Mouse (Mus musculus) liver, postnatal 0 days (tissue): ENCODE results near the gene Krt23. TPM values are rescaled to one million over a fixed set of nuclear protein-coding genes. Genes with fewer than 3 reads are reported as not detected.

Experiments
- ATAC-seq: fragments of 200-750 bp; cut with Nextera tagmentation; 2 replicates; pipeline ENCODE4 v1.8.0; 2017; ENCODE audit warnings: mild to moderate bottlenecking, moderate library complexity
- DNase-seq: peaks from one replicate; pipeline ENCODE4 v3.0.0-alpha.2; 2016
- H3K27ac ChIP-seq: fragments of 300-500 bp; sonication (generic); 2 replicates; pipeline ENCODE4 v1.5.1; 2014; ENCODE audit warnings: antibody characterized with exemption, moderate library complexity, mild to moderate bottlenecking, low read depth
- H3K27me3 ChIP-seq: fragments of 300-500 bp; sonication (generic); 2 replicates; pipeline ENCODE4 v1.6.1; 2014; ENCODE audit warnings: low read length, control low read depth, mixed read lengths; ENCODE audit not compliant: insufficient read depth
- H3K36me3 ChIP-seq: fragments of 300-500 bp; sonication (generic); replicated peaks from 2 replicates; pipeline ENCODE4 v1.6.1; 2014; ENCODE audit warnings: mild to moderate bottlenecking, control low read depth, low read length, moderate library complexity, mixed read lengths; ENCODE audit not compliant: insufficient read depth
- H3K4me1 ChIP-seq: fragments of 300-500 bp; sonication (generic); 2 replicates; pipeline ENCODE4 v1.6.1; 2014; ENCODE audit warnings: antibody characterized with exemption, mild to moderate bottlenecking, control low read depth; ENCODE audit not compliant: insufficient read depth
- H3K4me2 ChIP-seq: fragments of 300-500 bp; sonication (generic); 2 replicates; pipeline ENCODE4 v1.6.1; 2014; ENCODE audit warnings: low read depth, mild to moderate bottlenecking, low read length, moderate library complexity, mixed read lengths
- H3K4me3 ChIP-seq: fragments of 300-500 bp; sonication (generic); 2 replicates; pipeline ENCODE4 v1.5.1; 2014; ENCODE audit warnings: low read depth, low read length
- H3K9ac ChIP-seq: fragments of 300-500 bp; sonication (generic); replicated peaks from 2 replicates; pipeline ENCODE4 v1.6.1; 2014; ENCODE audit warnings: mild to moderate bottlenecking, moderate library complexity
- H3K9me3 ChIP-seq: fragments of 300-500 bp; sonication (generic); 2 replicates; pipeline ENCODE4 v1.6.1; 2016; ENCODE audit warnings: mild to moderate bottlenecking, control low read depth, low read length, mixed read lengths
- CTCF ChIP-seq: sonication (generic); IDR thresholded peaks from 2 replicates; pipeline ENCODE4 v1.5.1; 2016; ENCODE audit warnings: antibody characterized with exemption, low read depth
- EP300 ChIP-seq: IDR thresholded peaks from 2 replicates; pipeline ENCODE4 v1.6.1; 2016; ENCODE audit warnings: antibody characterized with exemption, low read depth, mild to moderate bottlenecking
- WGBS: fragments of 180-500 bp; shearing (Covaris S2); extraction: QIAGEN DNeasy Blood & Tissue Kit; methylation state at CpG from one replicate; pipeline ENCODE4 v1.1.7; 2014; ENCODE audit not compliant: insufficient replicate concordance; 5-methylcytosine and 5-hydroxymethylcytosine counted together
- polyA plus RNA-seq: library from polyadenylated mRNA; unstranded; fragments of >200 nt; fragmentation: Nextera tagmentation; extraction: Ambion mirVana; gene quantifications from 2 replicates; pipeline ENCODE4 v1.2.1, GENCODE M21; 2015

Gene Krt23
- polyA plus RNA-seq, 1 experiment from 2014 or later = 15.7 TPM

DNA sequence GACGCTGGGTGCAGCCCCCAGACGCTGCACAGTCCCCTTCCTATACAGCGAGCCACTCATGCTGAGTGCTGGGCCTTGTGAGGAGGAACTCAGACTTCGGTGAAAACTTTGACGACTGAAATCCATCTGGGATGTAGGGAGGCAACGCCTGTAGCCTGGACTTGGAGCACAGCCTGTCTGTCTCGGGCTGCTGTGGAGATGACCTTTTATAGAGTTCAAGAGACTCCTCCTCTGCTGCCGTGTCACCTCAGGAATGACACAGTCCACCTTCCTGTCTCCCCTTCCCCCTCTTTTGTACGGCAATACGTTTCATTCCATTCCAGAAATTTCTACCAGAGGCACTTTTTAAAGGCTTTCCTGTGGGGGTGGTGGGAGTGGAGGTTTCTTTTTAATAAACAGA lies 55.0 kb downstream of the Krt23 start, which contains the start of gene Krt20:
TSS of gene Krt20 (minus strand) at position 179 of the 400 bp plus-strand sequence.
- Histone ChIP-seq H3K4me3 (peak within 1 kb of the TSS; percentile 42), H3K9me3 (no peaks in the 10 kb centered on the region), H3K36me3 (no peaks in the 10 kb centered on the region), H3K4me1 (peaks cover 3% of the 10 kb centered on the region; the same call in 1 of the 2 replicates), H3K9ac (peak within 1 kb of the TSS; percentile 54), H3K4me2 (peak within 1 kb of the TSS; percentile 65), H3K27ac (peak within 1 kb of the TSS; percentile 44; the same call in 1 of the 2 replicates), H3K27me3 (no peaks in the 10 kb centered on the region)
- no peak for TF ChIP-seq CTCF
- TF ChIP-seq EP300 = no peak
- 42% methylated on average over 10 of the region's 10 CpGs for WGBS
- DNase-seq = peak; percentile 31
- ATAC-seq = peak; percentile 76; the same call in 1 of the 2 replicates

DNA sequence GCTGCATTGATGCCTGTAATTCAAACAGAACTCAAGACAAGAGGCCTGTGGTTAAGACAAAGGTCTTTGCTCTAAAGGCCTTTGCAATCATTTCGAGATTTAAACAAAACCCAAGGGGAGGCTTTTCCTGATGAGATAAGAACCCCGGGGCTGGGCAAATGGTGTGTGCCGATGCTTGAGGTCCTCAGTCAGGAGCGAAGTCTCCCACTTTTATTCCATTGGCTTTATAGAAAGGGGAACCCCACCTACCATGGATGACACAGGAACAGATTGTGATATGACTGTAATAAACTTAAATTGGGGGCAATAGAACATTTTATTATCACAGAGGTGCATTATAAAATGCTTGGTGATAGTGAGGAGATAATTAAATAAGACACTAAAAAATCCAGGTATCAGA lies 56.3 kb downstream of the Krt23 start:
- Histone ChIP-seq H3K27me3 (no peaks in the 10 kb centered on the region), H3K27ac (no peak overlapping the region), H3K9ac (no peak overlapping the region), H3K4me1 (peaks cover 3% of the 10 kb centered on the region; the same call in 1 of the 2 replicates), H3K36me3 (no peaks in the 10 kb centered on the region), H3K9me3 (no peaks in the 10 kb centered on the region), H3K4me2 (peak overlapping the region; percentile 38), H3K4me3 (no peak overlapping the region)
- DNase-seq (no peak), ATAC-seq (no peak)
- 52% methylated on average over 4 of the region's 4 CpGs for WGBS
- TF ChIP-seq CTCF (no peak), EP300 (no peak)

DNA sequence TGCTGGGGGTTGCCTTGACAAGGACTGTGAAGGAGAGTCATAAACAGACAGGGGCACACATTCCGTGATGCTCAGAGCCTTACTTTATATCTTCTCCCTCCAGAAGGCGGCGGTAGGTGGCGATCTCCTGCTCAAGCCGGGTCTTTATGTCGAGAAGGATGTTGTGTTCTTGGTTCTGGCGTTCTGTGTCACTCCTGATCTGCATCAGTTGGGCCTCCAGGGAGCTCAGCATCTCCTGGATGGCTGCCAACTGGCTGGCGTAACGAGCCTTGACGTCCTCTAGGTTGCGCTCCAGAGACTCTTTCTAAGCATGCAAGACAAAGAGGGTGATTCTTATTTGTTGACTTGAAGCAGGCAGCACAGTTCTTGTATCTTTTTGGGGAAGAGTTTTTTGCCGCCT lies 62.3 kb downstream of the Krt23 start:
- Histone ChIP-seq H3K27me3 (no peaks in the 10 kb centered on the region), H3K9ac (no peak overlapping the region), H3K4me1 (no peaks in the 10 kb centered on the region), H3K27ac (no peak overlapping the region), H3K4me3 (no peak overlapping the region), H3K9me3 (no peaks in the 10 kb centered on the region), H3K4me2 (no peak overlapping the region), H3K36me3 (no peaks in the 10 kb centered on the region)
- TF ChIP-seq EP300 (no peak), CTCF (peak; percentile 30)
- ATAC-seq (no peak), DNase-seq (peak; percentile 38)
- 55% methylated on average over 12 of the region's 12 CpGs for WGBS

Other genes starting within 250 kb of the Krt23 start
- gene Krt222, start 249.1 kb downstream of the Krt23 start, polyA plus RNA-seq = 0.39 and 0.55 TPM in 2 replicates
- not detected in 2 replicates for gene Krt24, start 207.9 kb downstream of the Krt23 start, polyA plus RNA-seq
- gene Krt25, start 170.2 kb downstream of the Krt23 start, polyA plus RNA-seq = 0.11 and 0.14 TPM in 2 replicates
- gene Krt26, start 155.2 kb downstream of the Krt23 start, polyA plus RNA-seq = not detected in 2 replicates
- gene Krt27, start 142.0 kb downstream of the Krt23 start, polyA plus RNA-seq = not detected in 2 replicates
- gene Krt28, start 118.2 kb downstream of the Krt23 start, polyA plus RNA-seq = not detected in 2 replicates
- gene Krt10, start 103.8 kb downstream of the Krt23 start, polyA plus RNA-seq = 6.3 and 7.0 TPM in 2 replicates
- gene Krt12, start 70.9 kb downstream of the Krt23 start, polyA plus RNA-seq = not detected in 2 replicates
- gene Krt20, start 55.0 kb downstream of the Krt23 start, polyA plus RNA-seq = 13.3 and 14.5 TPM in 2 replicates
- gene Krt39, start 28.2 kb upstream of the Krt23 start, polyA plus RNA-seq = not detected in 2 replicates
- not detected in 2 replicates for gene Krt40, start 50.0 kb upstream of the Krt23 start, polyA plus RNA-seq
- gene Krtap3-3, start 57.7 kb upstream of the Krt23 start, polyA plus RNA-seq = not detected in 2 replicates
- not detected in 2 replicates for gene Krtap3-2, start 63.7 kb upstream of the Krt23 start, polyA plus RNA-seq
- not detected in 2 replicates for gene Gm11939, start 66.3 kb upstream of the Krt23 start, polyA plus RNA-seq
- gene Krtap3-1, start 73.5 kb upstream of the Krt23 start, polyA plus RNA-seq = not detected in 2 replicates
- not detected in 2 replicates for gene Krtap1-5, start 87.9 kb upstream of the Krt23 start, polyA plus RNA-seq
- gene Krtap1-4, start 90.5 kb upstream of the Krt23 start, polyA plus RNA-seq = not detected in 2 replicates
- gene Krtap1-3, start 98.2 kb upstream of the Krt23 start, polyA plus RNA-seq = not detected in 2 replicates
- gene Krtap9-3, start 105.0 kb upstream of the Krt23 start, polyA plus RNA-seq = not detected in 2 replicates
- not detected in 2 replicates for gene Gm11938, start 110.2 kb upstream of the Krt23 start, polyA plus RNA-seq
- gene Gm11937, start 117.1 kb upstream of the Krt23 start, polyA plus RNA-seq = not detected in 2 replicates
- not detected in 2 replicates for gene Krtap2-4, start 121.7 kb upstream of the Krt23 start, polyA plus RNA-seq
- not detected in 2 replicates for gene Gm11562, start 127.3 kb upstream of the Krt23 start, polyA plus RNA-seq
- gene Krtap4-1, start 135.1 kb upstream of the Krt23 start, polyA plus RNA-seq = not detected in 2 replicates
- gene Krtap4-2, start 141.9 kb upstream of the Krt23 start, polyA plus RNA-seq = not detected in 2 replicates
- not detected in 2 replicates for gene Krtap4-7, start 151.0 kb upstream of the Krt23 start, polyA plus RNA-seq
- not detected in 2 replicates for gene Gm11555, start 157.1 kb upstream of the Krt23 start, polyA plus RNA-seq
- gene Gm11563, start 165.8 kb upstream of the Krt23 start, polyA plus RNA-seq = not detected in 2 replicates
- gene Krtap4-6, start 172.8 kb upstream of the Krt23 start, polyA plus RNA-seq = not detected in 2 replicates
- not detected in 2 replicates for gene Gm14190, start 197.6 kb upstream of the Krt23 start, polyA plus RNA-seq
- gene Gm14180, start 241.2 kb upstream of the Krt23 start, polyA plus RNA-seq = not detected in 2 replicates